Mouse (Mus musculus) C2C12 (cell line): ENCODE measurements around the gene Hibadh.

Experiments used
- CTCF ChIP-seq: IDR thresholded peaks from one replicate; pipeline ENCODE4 v1.5.1; 2011; ENCODE audit not compliant: control insufficient read depth, insufficient read depth, insufficient read length
- FOSL1 ChIP-seq: IDR thresholded peaks from one replicate; pipeline ENCODE4 v1.8.0; 2011; ENCODE audit warnings: mild to moderate bottlenecking, low read length; ENCODE audit not compliant: poor library complexity, insufficient read depth, severe bottlenecking

- TF ChIP-seq FOSL1 (no peak), CTCF (peak; percentile 28)
Observed at GRCm38 (mm10) chr6:52663021-52663420, 22.8 kb upstream of the Hibadh start.
